Mouse (Mus musculus): ENCODE results near the gene Ttll12.

- TF ChIP-seq CTCF (conservative IDR thresholded peaks at IDR 0.05; ENCODE audit: low read length) (no peak), NANOG (IDR thresholded peaks at IDR 0.05; ENCODE audit: borderline replicate concordance, low read length) (no peak)
These were observed 1.9 kb upstream of the Ttll12 start for GRCm38 (mm10) chr15:83596833-83597232.
